Mouse (Mus musculus): ENCODE measurements around the gene Cldn16. TPM values are rescaled to one million over a fixed set of nuclear protein-coding genes. Genes with fewer than 3 reads are reported as not detected.
"Not testable (repeated sequence)": the region's sequence is repeated elsewhere in the genome, so short reads cannot be mapped to it uniquely, and the experiment has no call there.

Gene Cldn16
- total RNA-seq (2021), result not detected
- long read RNA-seq, experiment 1, result 0 reads
- long read RNA-seq, experiment 2, result 0 reads

DNA sequence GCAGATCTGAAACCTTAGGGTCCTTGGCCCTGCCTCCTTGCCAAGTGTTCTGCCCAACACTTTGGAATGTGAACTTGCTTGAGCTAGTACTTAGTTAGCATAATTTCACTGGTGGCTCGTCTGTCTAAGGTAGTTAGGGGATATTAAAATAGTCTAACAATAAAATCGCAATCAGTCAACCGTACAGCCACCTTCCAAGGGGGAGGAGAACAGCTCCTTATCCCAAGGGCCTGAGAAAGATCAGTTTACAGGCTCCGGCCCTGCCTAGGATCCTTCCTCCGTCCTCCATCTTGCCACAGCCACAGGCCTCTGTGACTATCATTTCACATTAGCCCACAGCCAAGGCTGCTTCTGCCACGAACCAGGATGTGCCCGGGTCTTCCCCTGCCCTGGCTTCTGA lies at the start of gene Cldn16:
Cldn16 (plus strand) TSS at position 301 of the 400 bp plus-strand sequence.
- Histone ChIP-seq H3K4me3 (no peak within 1 kb of the TSS), H3K27ac (no peak within 1 kb of the TSS)
- no peak for DNase-seq
- intact Hi-C loops (cut with DNase I), result no loop called here
- no peak for TF ChIP-seq CTCF (IDR thresholded peaks at IDR 0.05)

DNA sequence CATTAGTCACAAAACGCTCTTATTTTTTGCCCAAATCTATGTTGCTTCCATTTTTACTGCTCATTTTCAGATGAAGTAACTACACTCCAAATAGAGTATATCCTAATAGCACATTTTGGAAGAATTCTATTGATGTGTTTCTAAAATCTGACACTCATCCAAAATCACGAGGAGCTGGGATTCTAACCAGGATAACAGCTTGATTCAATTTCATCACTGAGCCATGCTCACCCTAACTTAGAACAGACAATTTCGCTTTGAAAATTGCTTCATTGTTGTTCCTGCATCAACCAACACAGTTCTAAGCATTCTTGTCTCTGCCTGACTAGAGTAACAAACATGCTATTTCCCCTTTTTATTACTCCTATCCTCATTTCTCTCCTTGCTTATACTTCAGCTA lies 44.3 kb upstream of the Cldn16 start:
- Histone ChIP-seq H3K4me3 (no peak overlapping the region), H3K27ac (no peak overlapping the region)
- DNase-seq, result no peak
- intact Hi-C loops (cut with DNase I), result no loop called here
- no peak for TF ChIP-seq CTCF (IDR thresholded peaks at IDR 0.05)

DNA sequence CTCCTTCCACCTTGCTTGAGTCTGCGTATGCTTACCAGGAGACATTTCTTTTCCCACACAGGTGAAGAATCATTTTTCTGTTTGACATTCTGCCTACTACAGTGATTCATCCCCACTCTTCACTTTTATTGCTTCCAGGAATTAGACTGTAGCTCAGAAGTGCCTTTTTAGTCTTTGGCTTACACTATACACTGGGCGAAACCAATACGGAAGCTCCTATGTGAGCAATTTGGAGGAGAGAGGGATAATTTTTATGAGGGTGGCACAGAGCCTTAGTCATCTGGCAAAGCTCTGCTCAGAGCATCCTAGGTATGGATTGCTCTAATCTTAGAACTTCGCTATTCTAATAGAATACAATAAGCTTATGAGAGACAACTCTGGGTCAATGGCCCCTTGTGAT lies 40.9 kb upstream of the Cldn16 start:
- no peak for DNase-seq
- no peak overlapping the region for H3K27ac ChIP-seq
- intact Hi-C loops (cut with DNase I), result no loop called here
- no peak overlapping the region for H3K4me3 ChIP-seq
- TF ChIP-seq CTCF (IDR thresholded peaks at IDR 0.05), result no peak

DNA sequence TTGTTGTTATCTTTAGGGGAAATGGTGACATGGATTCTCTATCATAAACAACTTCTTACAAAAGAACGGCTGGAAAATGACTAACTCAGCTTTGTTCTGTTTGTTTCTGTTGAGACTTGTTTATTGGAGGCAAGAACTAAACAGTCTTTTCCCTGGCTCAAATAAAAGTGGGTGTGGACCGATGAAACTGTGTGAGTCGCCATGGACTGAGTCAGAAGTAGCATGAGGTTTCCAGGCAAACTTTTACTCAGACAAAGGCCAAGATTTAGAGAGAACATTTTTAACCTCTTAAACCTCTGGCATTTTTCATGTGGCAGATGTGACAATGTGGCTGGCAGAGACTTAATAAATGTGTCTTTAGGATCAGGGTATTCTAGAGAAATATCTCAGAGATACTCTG lies 32.7 kb upstream of the Cldn16 start:
- DNase-seq, result no peak
- no peak overlapping the region for H3K27ac ChIP-seq
- TF ChIP-seq CTCF (IDR thresholded peaks at IDR 0.05), result no peak
- intact Hi-C loops (cut with DNase I), result no loop called here
- no peak overlapping the region for H3K4me3 ChIP-seq

DNA sequence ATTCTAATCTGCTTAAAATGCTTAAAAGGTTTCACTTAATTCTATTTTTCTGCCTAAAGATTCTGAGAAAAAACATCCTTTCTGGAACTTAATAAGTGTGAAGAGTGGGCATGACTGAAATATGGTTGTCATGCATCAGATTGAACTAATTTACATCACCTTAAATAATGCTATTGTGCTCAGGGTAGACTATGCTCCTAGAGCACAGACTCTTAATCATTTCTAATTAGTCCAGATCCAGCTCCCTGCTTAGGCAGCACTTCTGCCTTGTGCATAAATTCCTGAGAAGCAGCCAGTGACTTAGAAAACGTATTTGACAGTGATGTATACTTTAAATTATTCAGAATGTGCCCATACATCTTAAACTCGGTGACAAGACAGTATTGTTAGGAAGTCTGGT lies 29.4 kb upstream of the Cldn16 start:
- no peak for DNase-seq
- Histone ChIP-seq H3K4me3 (no peak overlapping the region), H3K27ac (no peak overlapping the region)
- TF ChIP-seq CTCF (IDR thresholded peaks at IDR 0.05), result no peak
- intact Hi-C loops (cut with DNase I), result no loop called here

DNA sequence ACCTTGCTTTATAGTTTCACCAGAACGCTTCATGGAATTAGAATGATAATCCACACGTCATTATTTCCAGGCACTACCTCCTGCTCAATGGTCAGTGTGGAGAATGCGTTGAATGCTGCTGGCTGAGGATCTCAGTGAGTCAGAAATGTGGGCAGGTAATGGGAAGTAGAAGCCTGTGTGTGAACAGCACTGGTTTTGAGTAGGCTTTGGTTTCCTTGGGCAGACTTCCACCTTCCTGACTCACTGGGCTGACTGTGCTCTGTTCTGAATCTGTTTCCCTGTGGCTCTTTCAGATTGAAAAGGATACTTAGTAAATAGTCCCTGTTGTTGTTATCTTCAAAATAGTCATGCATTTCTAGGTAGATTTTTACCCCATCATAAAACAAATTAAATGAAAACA lies 22.9 kb upstream of the Cldn16 start:
- no peak for DNase-seq
- H3K27ac ChIP-seq, result no peak overlapping the region
- H3K4me3 ChIP-seq, result no peak overlapping the region
- TF ChIP-seq CTCF (IDR thresholded peaks at IDR 0.05), result no peak
- intact Hi-C loops (cut with DNase I), result no loop called here

DNA sequence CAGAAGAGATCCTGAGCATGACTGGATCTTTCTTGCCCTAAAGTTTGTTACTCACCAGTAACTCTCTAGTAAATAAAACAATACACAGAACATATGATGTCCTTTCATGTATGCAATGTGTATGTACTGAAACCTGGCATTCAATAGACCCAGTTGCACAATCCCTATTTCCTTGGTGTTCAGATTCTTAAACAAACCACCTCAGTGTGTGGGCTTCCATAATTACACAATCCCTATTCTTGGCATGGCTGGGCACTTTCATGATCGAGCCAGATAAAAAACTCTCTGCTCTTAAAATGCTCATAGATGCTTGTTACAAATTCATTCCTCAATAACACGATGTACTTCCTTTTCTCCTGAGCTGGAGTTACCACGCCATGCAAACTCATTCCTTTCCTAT lies 21.8 kb upstream of the Cldn16 start:
- DNase-seq, result no peak
- no peak overlapping the region for H3K27ac ChIP-seq
- intact Hi-C loops (cut with DNase I), result no loop called here
- no peak overlapping the region for H3K4me3 ChIP-seq
- TF ChIP-seq CTCF (IDR thresholded peaks at IDR 0.05), result no peak

DNA sequence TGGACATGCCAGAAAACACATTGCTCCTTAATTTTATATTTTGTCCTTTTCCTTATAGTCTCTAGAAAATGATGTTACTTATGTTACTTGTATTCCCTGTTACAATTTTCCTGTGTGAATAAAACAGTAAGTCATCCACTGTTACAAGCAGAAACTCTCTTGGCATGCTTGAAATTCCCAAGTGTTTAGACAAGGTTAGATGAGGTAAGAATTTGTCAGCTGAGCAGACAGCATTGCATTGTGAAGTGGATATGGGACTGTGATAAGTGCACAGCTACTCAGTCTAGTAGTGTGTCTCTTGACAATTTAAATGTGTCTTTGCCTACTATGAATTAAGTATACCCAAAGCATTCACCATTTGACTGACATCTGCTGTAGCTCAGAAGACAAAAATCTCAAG lies 18.1 kb upstream of the Cldn16 start:
- H3K27ac ChIP-seq, result no peak overlapping the region
- intact Hi-C loops (cut with DNase I), result no loop called here
- H3K4me3 ChIP-seq, result no peak overlapping the region
- no peak for TF ChIP-seq CTCF (IDR thresholded peaks at IDR 0.05)
- DNase-seq, result no peak

DNA sequence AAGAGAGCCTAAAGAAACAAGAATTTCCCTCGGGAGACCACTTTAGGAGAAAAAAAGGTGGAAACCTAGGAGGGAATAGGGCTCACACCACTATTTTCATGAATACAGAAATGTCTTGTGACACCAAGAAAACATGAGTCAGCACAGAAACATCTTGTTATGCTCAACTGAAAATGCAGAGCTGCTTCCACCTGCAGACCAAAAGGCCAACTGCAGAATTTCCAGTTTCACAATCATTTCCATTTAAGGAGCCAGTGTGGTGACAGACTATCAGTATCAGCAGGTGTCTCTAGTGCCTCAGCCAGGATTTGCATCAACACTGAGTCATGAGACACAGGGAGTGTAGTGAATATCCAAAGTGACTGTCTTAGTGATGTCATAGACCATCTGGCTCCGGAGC lies 15.3 kb upstream of the Cldn16 start:
- Histone ChIP-seq H3K27ac (no peak overlapping the region), H3K4me3 (no peak overlapping the region)
- peak; percentile 28; the same call in 1 of the 2 replicates for TF ChIP-seq CTCF (IDR thresholded peaks at IDR 0.05)
- no peak for DNase-seq
- intact Hi-C loops (cut with DNase I), result no loop called here

DNA sequence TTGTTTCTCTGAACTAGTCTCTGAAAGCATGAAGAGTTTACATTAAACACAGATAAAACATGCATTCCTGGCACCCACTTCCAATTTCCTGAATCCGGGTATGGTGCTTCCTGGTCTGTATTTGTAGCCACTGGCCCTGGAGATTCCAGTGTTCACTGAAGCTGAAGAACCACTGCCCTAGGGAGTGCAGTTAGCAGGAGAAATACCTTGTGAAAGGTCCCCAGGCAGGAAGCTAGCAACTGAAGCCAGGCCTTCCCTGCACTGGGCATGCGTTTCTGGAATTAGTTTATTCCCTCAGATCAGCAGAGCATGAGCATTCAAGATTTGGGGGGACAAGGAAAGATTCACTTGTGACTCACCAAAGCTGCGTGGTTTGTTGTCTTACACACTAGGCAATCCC lies 8.8 kb upstream of the Cldn16 start:
- H3K27ac ChIP-seq, result no peak overlapping the region
- intact Hi-C loops (cut with DNase I), result no loop called here
- DNase-seq, result no peak
- no peak for TF ChIP-seq CTCF (IDR thresholded peaks at IDR 0.05)
- H3K4me3 ChIP-seq, result no peak overlapping the region

DNA sequence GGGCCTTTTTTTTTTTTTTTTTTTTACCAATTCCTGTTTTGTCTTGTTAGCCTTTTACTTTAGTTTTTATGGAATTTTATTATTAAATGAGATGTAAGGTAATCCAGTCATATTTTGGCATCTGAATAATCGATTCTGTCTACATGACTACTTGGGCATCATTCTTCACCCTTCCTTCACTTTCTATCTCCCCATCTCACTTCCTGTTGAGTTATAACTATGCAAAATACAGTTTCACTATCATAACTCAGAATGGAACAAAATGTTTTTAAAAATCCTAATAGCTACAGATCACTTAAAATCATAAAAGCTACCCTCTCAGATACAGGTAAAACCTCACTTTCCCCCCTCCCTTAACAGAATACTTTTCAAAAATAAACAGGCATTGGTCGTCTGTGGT lies 6.8 kb upstream of the Cldn16 start:
- no peak overlapping the region for H3K4me3 ChIP-seq
- TF ChIP-seq CTCF (IDR thresholded peaks at IDR 0.05), result no peak
- DNase-seq, result no peak
- intact Hi-C loops (cut with DNase I), result no loop called here
- no peak overlapping the region for H3K27ac ChIP-seq

DNA sequence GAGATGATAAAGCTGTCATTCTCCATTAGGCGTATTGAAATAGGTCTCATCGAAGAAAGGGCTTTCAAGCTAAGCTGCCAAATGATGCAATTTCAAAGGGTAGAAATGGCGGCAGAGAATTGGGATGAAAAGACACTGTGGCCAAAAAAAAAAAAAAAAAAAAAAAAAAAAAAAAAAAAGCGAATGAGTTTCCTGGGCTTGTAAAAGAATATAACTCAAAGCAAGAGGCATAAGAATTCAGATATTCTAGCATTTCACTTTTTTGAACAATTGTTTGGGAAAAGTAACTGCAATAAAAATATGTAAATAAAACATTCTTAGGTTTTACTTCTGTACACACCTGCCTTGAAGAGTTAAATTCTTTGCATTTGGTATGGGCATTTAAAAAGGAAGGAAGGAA lies 3.6 kb downstream of the Cldn16 start:
- no peak for TF ChIP-seq CTCF (IDR thresholded peaks at IDR 0.05)
- no peak overlapping the region for H3K27ac ChIP-seq
- intact Hi-C loops (cut with DNase I), result no loop called here
- no peak overlapping the region for H3K4me3 ChIP-seq
- no peak for DNase-seq

DNA sequence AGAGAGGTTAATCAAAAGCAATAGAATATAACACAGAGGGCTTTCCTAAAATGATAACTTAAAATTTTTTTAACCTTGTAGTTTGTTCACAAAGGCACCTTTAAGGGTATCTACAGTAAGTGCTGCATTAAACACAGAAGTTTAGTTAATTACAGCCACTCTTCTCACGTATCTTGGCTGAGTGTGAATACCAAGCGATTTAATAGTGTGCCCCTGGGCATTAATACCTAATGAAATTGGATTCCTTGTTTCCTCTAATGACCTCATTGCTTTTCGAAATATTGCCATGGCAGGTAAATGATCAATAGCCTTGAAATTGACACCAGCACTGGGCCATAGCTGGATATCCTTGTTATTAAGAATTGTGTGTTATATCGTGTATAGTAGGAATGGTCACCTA lies 8.3 kb downstream of the Cldn16 start:
- no peak for TF ChIP-seq CTCF (IDR thresholded peaks at IDR 0.05)
- intact Hi-C loops (cut with DNase I), result no loop called here

DNA sequence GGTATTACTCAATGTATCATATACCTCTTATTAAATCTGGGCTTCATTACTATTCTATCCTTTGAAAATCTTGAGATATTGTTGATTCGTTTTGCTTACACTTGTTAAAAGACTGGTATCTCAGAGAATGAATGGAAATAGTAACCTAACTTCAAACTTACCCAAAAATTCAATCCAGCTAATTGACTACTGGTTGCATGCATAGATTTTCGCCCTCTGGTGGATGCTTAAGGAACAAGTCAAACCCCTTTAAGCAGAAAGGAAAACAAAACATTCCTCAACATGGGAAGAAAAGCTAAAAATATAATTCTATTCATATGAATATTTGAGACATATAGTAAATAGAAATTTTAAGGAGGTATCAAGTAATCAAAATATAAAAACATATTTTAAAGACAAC lies 32.8 kb downstream of the Cldn16 start:
- Histone ChIP-seq H3K27ac (no peak overlapping the region), H3K4me3 (no peak overlapping the region)
- intact Hi-C loops (cut with DNase I), result no loop called here
- no peak for DNase-seq
- TF ChIP-seq CTCF (IDR thresholded peaks at IDR 0.05), result peak; percentile 53

More for the DNA sequence above, 8.3 kb downstream of the Cldn16 start:
- Histone ChIP-seq H3K27ac (no peak overlapping the region), H3K4me3 (no peak overlapping the region)
- DNase-seq, result no peak

DNA sequence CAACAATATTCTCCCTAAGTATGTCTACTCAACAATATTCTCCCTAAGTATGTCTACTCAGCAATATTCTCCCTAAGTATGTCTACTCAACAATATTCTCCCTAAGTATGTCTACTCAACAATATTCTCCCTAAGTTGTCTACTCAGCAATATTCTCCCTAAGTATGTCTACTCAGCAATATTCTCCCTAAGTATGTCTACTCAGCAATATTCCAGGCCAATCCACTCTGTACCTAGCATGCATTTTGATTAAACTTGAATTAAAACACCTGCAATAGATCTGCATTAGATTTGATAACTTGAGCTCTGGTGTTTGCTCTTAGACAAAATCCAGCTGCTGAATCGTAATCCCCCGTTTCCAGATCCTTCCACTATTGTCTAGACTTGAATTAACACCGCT lies 36.8 kb downstream of the Cldn16 start:
- intact Hi-C loops (cut with DNase I); DNase-seq; H3K4me3 ChIP-seq; H3K27ac ChIP-seq: not testable (repeated sequence)
